Mouse (Mus musculus) bone marrow macrophage, adult 2 months (primary cell): ENCODE measurements around the gene Srf.

Experiments
- CTCF ChIP-seq: IDR thresholded peaks from 2 replicates; pipeline ENCODE4 v1.5.1; 2012; ENCODE audit warnings: low read depth, mild to moderate bottlenecking, low read length, moderate library complexity
- POLR2A ChIP-seq: IDR thresholded peaks from 2 replicates; pipeline ENCODE4 v1.6.1; 2012; ENCODE audit warnings: mild to moderate bottlenecking, low read depth, low read length, borderline replicate concordance

GRCm38 (mm10) chr17:46576070-46576469 is 20.1 kb upstream of the Srf start:
- TF ChIP-seq CTCF (peak; percentile 57), POLR2A (no peak)
